Mouse (Mus musculus): Measurements from ENCODE around the gene Olfr1259. TPM values are rescaled to one million over a fixed set of nuclear protein-coding genes. Genes with fewer than 3 reads are reported as not detected.
"Not testable (repeated sequence)": the region's sequence is repeated elsewhere in the genome, so short reads cannot be mapped to it uniquely, and the experiment has no call there.

The Olfr1259 gene
- not detected in 2 replicates for polyA plus RNA-seq (2012; ENCODE audit: insufficient read depth, insufficient read length, missing spikeins)

DNA sequence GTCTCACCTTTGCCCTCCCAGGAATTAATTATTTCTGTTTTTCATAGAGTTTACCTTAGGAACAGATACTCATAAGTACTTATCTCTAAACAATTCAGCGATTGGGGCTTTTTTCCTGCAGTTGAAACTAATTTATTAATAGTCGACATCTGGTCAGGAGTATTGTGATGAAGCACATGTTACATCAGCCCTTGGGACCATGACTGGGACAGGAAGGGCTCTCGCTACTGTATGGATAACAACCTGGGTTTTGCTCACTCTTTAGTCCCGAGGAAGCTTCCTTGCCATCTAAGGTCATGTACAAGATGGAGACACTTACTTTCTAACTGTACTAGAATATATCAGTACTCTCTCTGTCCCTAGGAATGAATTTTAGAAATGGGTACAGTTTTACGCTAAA is at the start of gene Olfr1259:
Olfr1259 (minus strand) TSS at position 101 of the 400 bp plus-strand sequence.
- Histone ChIP-seq H3K4me3 (ENCODE audit: insufficient read depth, low read depth, low read length) (no peak within 1 kb of the TSS), H3K27ac (replicated peaks; ENCODE audit: low read depth, low read length) (no peak within 1 kb of the TSS), H3K4me1 (ENCODE audit: control insufficient read depth, insufficient read depth, insufficient read length, low read length) (no peaks in the 10 kb centered on the region)

- no peak within 1 kb of the TSS for H3K27ac ChIP-seq (replicated peaks; ENCODE audit: low read depth, low read length)
- no peak within 1 kb of the TSS for H3K4me3 ChIP-seq (ENCODE audit: insufficient read depth, low read depth, low read length)
Observed at GRCm38 (mm10) chr2:89990921-89991320, 42.5 kb upstream of the Olfr1259 start, which contains the start of gene Olfr1261. Olfr1261 (plus strand) TSS chr2:89991221.

GRCm38 (mm10) chr2:89977709-89978108 is 29.2 kb upstream of the Olfr1259 start:
- H3K4me1 ChIP-seq (ENCODE audit: control insufficient read depth, insufficient read depth, insufficient read length, low read length): no peaks in the 10 kb centered on the region
- no peak overlapping the region for H3K27ac ChIP-seq (replicated peaks; ENCODE audit: low read depth, low read length)
- H3K4me3 ChIP-seq (ENCODE audit: insufficient read depth, low read depth, low read length): no peak overlapping the region

More at GRCm38 (mm10) chr2:89990921-89991320, 42.5 kb upstream of the Olfr1259 start, which contains the start of gene Olfr1261:
- H3K4me1 ChIP-seq (ENCODE audit: control insufficient read depth, insufficient read depth, insufficient read length, low read length): no peaks in the 10 kb centered on the region

DNA sequence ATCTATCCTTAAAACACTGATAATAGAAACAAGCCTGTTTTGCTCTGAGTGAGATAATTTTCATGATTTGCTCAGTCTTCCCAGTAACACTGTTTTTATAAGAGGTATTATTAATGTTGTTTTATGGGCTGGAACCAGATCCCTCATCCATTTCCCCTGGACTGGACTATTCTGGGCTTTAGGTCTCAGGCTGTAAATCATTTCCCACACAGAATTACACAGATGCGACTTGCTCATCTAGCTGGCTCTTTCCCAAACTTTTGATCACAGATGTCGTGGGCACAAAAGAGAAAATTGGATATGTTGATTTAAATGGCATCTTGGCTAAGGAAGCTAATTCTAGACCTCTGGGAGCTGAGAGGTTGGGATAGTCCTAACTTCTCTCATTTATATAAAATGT is 25.7 kb upstream of the Olfr1259 start, which contains the start of gene Olfr1260:
Olfr1260 (plus strand) TSS at position 157 of the 400 bp plus-strand sequence.
- H3K4me3 ChIP-seq (ENCODE audit: insufficient read depth, low read depth, low read length): no peak within 1 kb of the TSS
- H3K27ac ChIP-seq (replicated peaks; ENCODE audit: low read depth, low read length): no peak within 1 kb of the TSS
- no peaks in the 10 kb centered on the region for H3K4me1 ChIP-seq (ENCODE audit: control insufficient read depth, insufficient read depth, insufficient read length, low read length)

- Histone ChIP-seq H3K4me3 (ENCODE audit: insufficient read depth, low read depth, low read length) (no peak within 1 kb of the TSS), H3K4me1 (ENCODE audit: control insufficient read depth, insufficient read depth, insufficient read length, low read length) (no peaks in the 10 kb centered on the region)
Observed at GRCm38 (mm10) chr2:89927009-89927408, 21.5 kb downstream of the Olfr1259 start, which contains the start of gene Olfr1258. Olfr1258 (plus strand) TSS chr2:89927309.

GRCm38 (mm10) chr2:89912616-89913015 is 35.8 kb downstream of the Olfr1259 start:
- H3K4me3 ChIP-seq (ENCODE audit: insufficient read depth, low read depth, low read length): not testable (repeated sequence)

More at GRCm38 (mm10) chr2:89927009-89927408, 21.5 kb downstream of the Olfr1259 start, which contains the start of gene Olfr1258:
- H3K27ac ChIP-seq (replicated peaks; ENCODE audit: low read depth, low read length): no peak within 1 kb of the TSS

More at GRCm38 (mm10) chr2:89912616-89913015, 35.8 kb downstream of the Olfr1259 start:
- not testable (repeated sequence) for H3K4me1 ChIP-seq (ENCODE audit: control insufficient read depth, insufficient read depth, insufficient read length, low read length); H3K27ac ChIP-seq (replicated peaks; ENCODE audit: low read depth, low read length)

Other genes starting within 250 kb of the Olfr1259 start
- not detected in 2 replicates for gene Olfr1252, start 223.7 kb downstream of the Olfr1259 start, polyA plus RNA-seq (2012; ENCODE audit: insufficient read depth, insufficient read length, missing spikeins)
- not detected in 2 replicates for gene Olfr1253, start 191.6 kb downstream of the Olfr1259 start, polyA plus RNA-seq (2012; ENCODE audit: insufficient read depth, insufficient read length, missing spikeins)
- gene Olfr1254, start 155.0 kb downstream of the Olfr1259 start, polyA plus RNA-seq (2012; ENCODE audit: insufficient read depth, insufficient read length, missing spikeins): not detected in 2 replicates
- not detected in 2 replicates for gene Olfr1255, start 136.6 kb downstream of the Olfr1259 start, polyA plus RNA-seq (2012; ENCODE audit: insufficient read depth, insufficient read length, missing spikeins)
- not detected in 2 replicates for gene Olfr1256, start 107.1 kb downstream of the Olfr1259 start, polyA plus RNA-seq (2012; ENCODE audit: insufficient read depth, insufficient read length, missing spikeins)
- gene Olfr48, start 100.5 kb downstream of the Olfr1259 start, polyA plus RNA-seq (2012; ENCODE audit: insufficient read depth, insufficient read length, missing spikeins): not detected in 2 replicates
- not detected in 2 replicates for gene Olfr1257, start 70.2 kb downstream of the Olfr1259 start, polyA plus RNA-seq (2012; ENCODE audit: insufficient read depth, insufficient read length, missing spikeins)
- not detected in 2 replicates for gene Olfr1258, start 21.4 kb downstream of the Olfr1259 start, polyA plus RNA-seq (2012; ENCODE audit: insufficient read depth, insufficient read length, missing spikeins)
- gene Olfr1260, start 25.7 kb upstream of the Olfr1259 start, polyA plus RNA-seq (2012; ENCODE audit: insufficient read depth, insufficient read length, missing spikeins): not detected in 2 replicates
- not detected in 2 replicates for gene Olfr1261, start 42.6 kb upstream of the Olfr1259 start, polyA plus RNA-seq (2012; ENCODE audit: insufficient read depth, insufficient read length, missing spikeins)
- gene Olfr1262, start 51.5 kb upstream of the Olfr1259 start, polyA plus RNA-seq (2012; ENCODE audit: insufficient read depth, insufficient read length, missing spikeins): not detected in 2 replicates
- gene Olfr1263, start 63.5 kb upstream of the Olfr1259 start, polyA plus RNA-seq (2012; ENCODE audit: insufficient read depth, insufficient read length, missing spikeins): not detected in 2 replicates
- gene Olfr1264, start 76.9 kb upstream of the Olfr1259 start, polyA plus RNA-seq (2012; ENCODE audit: insufficient read depth, insufficient read length, missing spikeins): not detected in 2 replicates
- not detected in 2 replicates for gene Olfr1265, start 86.7 kb upstream of the Olfr1259 start, polyA plus RNA-seq (2012; ENCODE audit: insufficient read depth, insufficient read length, missing spikeins)
- gene Olfr140, start 114.9 kb upstream of the Olfr1259 start, polyA plus RNA-seq (2012; ENCODE audit: insufficient read depth, insufficient read length, missing spikeins): not detected in 2 replicates
- not detected in 2 replicates for gene Olfr1269, start 172.7 kb upstream of the Olfr1259 start, polyA plus RNA-seq (2012; ENCODE audit: insufficient read depth, insufficient read length, missing spikeins)
- gene Olfr32, start 193.6 kb upstream of the Olfr1259 start, polyA plus RNA-seq (2012; ENCODE audit: insufficient read depth, insufficient read length, missing spikeins): not detected in 2 replicates
- gene Olfr1270, start 204.4 kb upstream of the Olfr1259 start, polyA plus RNA-seq (2012; ENCODE audit: insufficient read depth, insufficient read length, missing spikeins): not detected in 2 replicates

Measured in brown adipose tissue, adult 24 weeks (tissue).